Mouse (Mus musculus) right cerebral cortex, postnatal 4 days (tissue): ENCODE results near the gene Arl5c.

ENCODE experiments used
- DNase-seq: peaks from one replicate; pipeline ENCODE4 v3.0.0-alpha.2; 2022

The Arl5c gene

GRCm38 (mm10) chr11:97995564-97996288 lies at the start of gene Arl5c:
Gene Arl5c, minus strand, starts transcription at chr11:97996181.
- no peak for DNase-seq

DNA sequence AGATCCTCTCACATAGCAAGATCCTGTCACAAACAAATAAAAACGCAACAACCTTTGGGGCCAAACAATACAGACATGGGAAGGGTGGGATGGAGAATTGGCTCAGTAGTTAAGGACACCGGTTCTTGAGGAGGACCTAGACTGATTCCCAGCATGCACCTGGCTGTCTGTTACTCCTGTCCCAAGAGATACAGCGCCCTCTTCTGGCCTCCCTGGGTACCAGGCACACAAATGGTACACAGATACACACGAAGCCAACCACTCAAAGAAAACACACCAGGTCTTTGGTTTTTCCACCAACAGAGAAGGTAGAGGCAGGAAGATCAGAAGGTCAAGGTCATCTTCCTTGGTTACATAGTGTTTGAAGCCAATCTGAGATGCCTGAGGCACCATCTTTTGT lies 49.6 kb upstream of the Arl5c start:
- DNase-seq: no peak

GRCm38 (mm10) chr11:98044074-98044473 lies 48.1 kb upstream of the Arl5c start:
- DNase-seq: no peak

GRCm38 (mm10) chr11:98042741-98043140 lies 46.8 kb upstream of the Arl5c start:
- DNase-seq: no peak

GRCm38 (mm10) chr11:98040975-98041374 lies 45.0 kb upstream of the Arl5c start:
- no peak for DNase-seq

- no peak for DNase-seq
Measured at GRCm38 (mm10) chr11:98037871-98038270, 41.9 kb upstream of the Arl5c start.

DNA sequence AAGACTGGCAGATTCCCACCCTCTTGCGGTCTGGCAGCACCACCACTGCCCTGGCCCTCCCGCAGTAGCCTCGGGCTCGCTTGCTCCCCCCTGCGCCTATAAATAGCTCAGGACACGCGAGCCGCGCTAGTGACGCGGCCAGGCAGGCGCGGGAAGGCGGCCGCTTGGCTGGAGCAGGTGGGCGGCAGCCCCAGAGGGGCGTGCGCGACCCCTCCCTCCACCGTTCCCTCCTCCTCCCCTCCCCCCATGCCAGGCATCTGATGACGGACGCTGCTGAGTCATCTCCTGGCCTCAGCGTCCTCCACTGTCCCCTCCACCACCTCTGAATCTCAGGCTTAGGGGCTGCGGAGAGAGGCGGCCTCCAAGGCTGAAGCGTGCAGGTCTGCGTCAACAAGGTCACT lies 40.0 kb upstream of the Arl5c start:
- DNase-seq: peak; percentile 58

GRCm38 (mm10) chr11:98034840-98035239 lies 38.9 kb upstream of the Arl5c start:
- DNase-seq: peak; percentile 51

GRCm38 (mm10) chr11:98034061-98034460 lies 38.1 kb upstream of the Arl5c start:
- DNase-seq: no peak

GRCm38 (mm10) chr11:98031443-98031770 lies 35.4 kb upstream of the Arl5c start:
- peak; percentile 92 for DNase-seq

GRCm38 (mm10) chr11:98030701-98031442 lies 34.9 kb upstream of the Arl5c start:
- no peak for DNase-seq

- DNase-seq: no peak
Measured at GRCm38 (mm10) chr11:98027785-98028184, 31.8 kb upstream of the Arl5c start.

DNA sequence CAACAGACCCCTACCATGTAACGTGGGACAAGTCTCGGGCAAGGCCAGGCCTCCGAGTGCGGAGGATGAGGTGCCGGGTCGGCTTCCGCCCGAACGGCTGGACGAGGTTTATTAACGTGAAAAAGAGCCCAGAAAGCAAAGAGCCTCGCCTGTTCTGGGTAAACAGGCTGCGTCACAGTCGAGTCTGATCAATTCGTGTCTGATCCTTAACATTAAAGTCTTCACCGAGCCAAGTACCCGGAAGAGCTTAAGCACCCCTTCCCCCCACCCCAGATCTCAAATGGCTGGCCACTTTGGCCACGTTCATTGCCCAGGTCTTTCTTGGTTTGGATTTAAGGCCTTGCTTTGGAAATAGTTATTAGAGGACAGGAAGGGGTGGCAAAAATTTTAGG lies 31.3 kb upstream of the Arl5c start:
- no peak for DNase-seq

- peak; percentile 93 for DNase-seq
Measured at GRCm38 (mm10) chr11:98026570-98027296, 30.8 kb upstream of the Arl5c start, which contains the start of gene Rpl19. Gene Rpl19, plus strand, starts transcription at chr11:98026710.

DNA sequence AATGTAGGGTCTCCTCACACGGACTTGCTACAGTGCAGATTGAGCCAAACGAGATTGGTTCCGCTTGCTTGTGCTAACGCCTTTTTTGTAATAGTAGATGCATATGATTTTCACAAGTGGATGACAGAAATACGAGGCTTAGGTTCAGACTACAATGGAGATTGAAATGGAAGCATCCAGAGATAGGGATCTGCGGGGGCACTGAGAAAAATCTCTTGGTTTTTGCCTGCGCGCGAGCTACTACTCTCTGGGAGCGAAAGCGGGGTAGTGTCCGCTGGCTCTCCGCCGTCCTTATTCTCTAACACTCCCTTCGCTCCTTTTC lies 30.2 kb upstream of the Arl5c start:
- no peak for DNase-seq

DNA sequence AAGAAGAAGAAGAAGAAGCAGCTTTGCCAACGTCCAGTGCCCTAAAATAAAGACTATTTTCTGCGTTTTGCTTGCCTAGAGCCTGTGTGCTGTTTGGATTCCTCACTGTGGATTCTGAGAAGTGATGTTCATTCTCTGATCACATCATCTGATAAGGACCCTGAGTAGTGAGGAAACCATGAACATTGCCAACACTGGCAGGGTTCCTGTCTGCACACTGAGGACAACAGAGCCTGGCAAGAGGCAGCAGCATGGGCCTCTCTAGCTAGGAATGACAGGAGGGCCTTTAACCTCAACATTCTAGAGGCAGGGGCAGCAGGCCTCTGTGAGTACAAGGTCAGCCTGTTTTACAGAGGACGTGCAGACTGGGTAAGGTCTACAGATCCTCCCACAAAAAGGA lies 28.5 kb upstream of the Arl5c start:
- no peak for DNase-seq

- peak; percentile 79 for DNase-seq
Measured at GRCm38 (mm10) chr11:98022555-98023371, 26.8 kb upstream of the Arl5c start, which contains the start of gene Cacnb1. Gene Cacnb1, minus strand, starts transcription at chr11:98023034.

GRCm38 (mm10) chr11:98022253-98022554 lies 26.2 kb upstream of the Arl5c start:
- DNase-seq: no peak

DNA sequence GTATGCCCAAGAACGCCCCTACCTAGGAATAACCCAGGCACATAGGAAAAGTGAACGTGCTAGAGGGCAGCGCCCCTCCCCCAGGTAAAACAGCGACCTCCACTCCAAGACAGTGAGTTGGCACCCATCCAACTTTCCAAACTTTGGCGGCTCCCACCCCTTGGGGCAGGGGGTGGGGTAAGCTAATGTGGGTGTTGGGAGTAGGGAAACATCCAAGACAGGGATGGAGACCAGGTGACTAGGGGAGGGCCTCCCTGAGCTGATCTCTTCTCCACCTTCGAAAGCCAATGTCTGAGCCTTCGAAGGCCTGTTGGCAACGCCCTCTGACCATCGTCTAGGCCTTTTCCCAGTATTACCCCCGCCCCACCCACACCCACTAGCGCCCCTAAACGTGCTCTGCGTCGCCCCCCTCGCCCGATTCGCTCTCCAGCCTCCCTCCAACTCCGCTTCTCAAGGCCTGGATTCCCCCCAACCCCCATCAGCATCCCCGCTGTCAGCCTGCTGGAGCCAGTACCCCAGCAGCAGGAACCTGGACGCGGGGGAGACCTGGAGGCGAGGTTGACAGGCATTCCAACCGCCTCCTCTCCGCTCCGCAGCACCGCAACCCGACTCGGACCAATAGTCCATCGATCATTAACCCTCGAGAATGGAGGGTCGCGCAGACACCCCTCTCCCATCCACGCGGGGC lies 25.7 kb upstream of the Arl5c start:
- DNase-seq: peak; percentile 69

- no peak for DNase-seq
Measured at GRCm38 (mm10) chr11:98021118-98021517, 25.1 kb upstream of the Arl5c start.

DNA sequence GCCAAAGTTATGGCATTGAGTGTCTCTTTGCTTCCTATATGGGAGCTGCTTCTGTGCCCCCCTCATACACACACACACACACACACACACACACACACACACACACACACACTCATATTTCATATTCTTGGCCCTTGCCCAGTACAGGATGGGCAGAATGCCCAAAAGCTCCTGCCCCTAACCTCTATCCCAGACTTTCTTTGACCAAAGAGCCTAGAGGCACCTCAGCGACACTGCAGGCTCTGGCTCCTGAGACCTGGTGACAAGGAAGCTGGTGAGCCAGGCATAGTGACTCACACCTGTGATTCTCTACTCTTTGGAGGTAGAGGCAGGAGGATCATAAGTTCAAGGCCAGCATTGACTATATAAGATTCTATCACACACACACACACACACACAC lies 24.7 kb upstream of the Arl5c start:
- DNase-seq: no peak

DNA sequence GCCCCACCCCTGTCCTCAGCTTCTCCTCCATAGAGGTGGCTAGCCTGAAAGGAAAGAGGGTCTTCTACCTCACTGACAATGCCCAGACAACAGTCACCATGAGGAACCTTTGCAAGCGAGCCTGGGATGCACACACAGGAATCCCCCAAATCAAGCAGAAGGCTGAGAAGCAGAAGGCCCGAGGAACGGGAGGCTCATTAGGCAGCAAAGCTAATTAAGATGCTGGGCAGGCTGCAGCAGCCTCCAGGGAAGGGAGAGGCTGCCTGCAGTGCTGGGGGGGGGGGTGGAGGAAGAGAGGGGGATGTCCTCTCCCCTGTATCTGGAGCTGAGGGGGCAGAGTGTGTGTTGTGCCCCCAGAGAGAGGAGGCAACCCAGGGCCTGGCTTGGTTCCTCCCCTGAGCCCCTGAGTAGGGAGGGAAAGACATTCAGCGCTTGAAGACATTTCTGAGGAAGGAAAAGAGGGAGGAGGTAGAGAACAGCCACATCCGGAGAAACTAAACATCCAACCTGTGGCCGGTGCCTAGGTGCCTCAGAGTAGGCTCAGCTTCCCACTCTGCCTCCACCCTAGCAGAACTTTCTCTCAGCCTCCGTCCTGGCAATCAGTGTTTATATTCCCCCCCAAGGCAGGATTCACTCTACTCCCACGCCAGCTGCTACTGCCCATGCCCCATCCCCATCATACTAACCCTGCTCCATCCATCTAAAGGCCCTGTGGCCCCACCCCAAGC lies 24.1 kb upstream of the Arl5c start:
- DNase-seq: no peak
